Mouse (Mus musculus) CD4-positive, CD25-positive, alpha-beta regulatory T cell, adult 2 months (primary cell): ENCODE results near the gene Slc24a3.

ENCODE experiments used
- DNase-seq: peaks from one replicate; pipeline ENCODE4 v3.0.0-alpha.2; 2012; ENCODE audit warnings: low read depth, low spot score

Slc24a3 gene

GRCm38 (mm10) chr2:145358236-145358942 is 190.8 kb downstream of the Slc24a3 start:
- no peak for DNase-seq

- DNase-seq = no peak
Observed at GRCm38 (mm10) chr2:145363604-145364003, 196.1 kb downstream of the Slc24a3 start.

DNA sequence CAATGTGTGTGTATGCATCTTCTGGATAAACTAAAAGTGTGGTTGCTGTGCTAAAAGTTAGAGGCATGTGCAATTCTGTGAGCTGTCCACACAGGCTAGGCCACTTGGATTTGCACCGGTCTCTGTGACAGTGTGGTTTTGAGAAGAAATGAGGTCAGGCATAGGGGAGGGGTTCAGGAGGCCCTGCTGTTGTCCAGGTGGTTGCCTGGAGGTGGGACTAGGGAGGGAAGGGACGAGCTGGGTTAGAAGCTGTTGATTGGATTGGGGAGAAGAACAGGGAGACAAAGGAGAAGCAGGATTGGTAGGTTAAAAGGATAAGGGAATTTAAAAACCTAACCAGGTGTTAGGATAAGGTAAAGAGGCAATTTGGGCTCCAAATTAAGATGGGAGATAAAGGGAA is 201.1 kb downstream of the Slc24a3 start:
- DNase-seq = no peak

GRCm38 (mm10) chr2:145370795-145371194 is 203.2 kb downstream of the Slc24a3 start:
- DNase-seq = no peak

DNA sequence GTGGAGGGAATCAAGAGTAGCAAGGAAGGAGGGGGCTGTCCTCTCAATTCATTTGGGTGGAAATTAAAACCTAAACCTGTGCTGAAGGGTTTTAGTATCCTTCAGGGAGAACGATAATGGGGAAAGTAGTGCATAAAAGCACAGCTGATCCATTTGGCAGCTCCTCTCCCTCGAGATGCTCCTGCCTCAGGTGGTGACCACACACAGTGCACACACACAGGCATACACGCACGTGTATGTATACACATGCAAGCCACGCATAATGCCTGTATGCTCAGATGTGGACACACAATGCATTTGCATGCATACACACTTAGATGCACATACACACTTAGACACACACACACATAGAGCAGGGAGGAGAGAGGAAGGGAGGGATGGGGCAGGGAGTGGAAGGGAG is 206.2 kb downstream of the Slc24a3 start:
- DNase-seq = no peak

DNA sequence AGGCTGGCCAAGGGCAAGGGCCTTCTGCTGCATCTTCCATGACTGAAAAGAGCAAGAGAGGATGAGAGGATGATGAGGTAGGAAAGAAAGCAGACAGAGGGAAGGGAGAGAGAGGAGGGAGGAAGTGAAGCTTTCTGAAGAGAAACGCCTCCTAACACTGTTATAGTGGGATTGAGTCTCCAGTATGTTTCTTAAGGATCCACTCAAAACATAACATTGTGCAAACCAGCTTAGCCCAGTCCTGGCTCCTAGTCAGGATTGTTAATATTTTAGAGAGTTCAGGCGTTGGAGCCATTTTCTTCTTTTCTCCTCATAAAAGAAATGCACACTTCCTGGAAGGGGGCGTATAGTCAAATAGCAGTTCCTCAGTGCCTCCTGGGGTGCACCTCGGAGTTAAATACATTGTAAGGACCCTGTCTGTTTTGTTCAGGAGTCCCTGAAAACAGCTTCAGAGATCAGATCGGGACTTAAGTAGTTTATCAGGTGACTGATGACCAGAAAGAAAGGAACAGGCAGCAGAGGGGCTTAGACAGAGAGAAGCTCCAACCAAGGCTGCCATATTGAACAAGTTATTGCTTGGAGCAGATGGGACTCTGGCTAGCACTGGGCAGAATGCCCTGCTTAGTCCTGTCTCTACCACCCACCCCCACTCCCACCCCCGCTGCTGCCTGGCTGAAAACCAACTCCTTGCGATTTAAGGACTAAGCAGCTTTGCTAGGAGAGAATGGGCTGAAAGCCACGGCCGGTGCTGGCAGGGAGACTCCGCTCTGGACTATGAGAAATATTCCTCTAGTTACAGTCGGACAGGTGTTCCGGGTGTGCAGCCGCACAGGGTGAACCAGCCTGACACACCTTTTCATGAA is 215.6 kb downstream of the Slc24a3 start:
- no peak for DNase-seq

GRCm38 (mm10) chr2:145384221-145384620 is 216.7 kb downstream of the Slc24a3 start:
- DNase-seq = no peak

- DNase-seq = no peak
Observed at GRCm38 (mm10) chr2:145385220-145385619, 217.7 kb downstream of the Slc24a3 start.

- no peak for DNase-seq
Observed at GRCm38 (mm10) chr2:145385773-145386172, 218.2 kb downstream of the Slc24a3 start.

- DNase-seq = no peak
Observed at GRCm38 (mm10) chr2:145395804-145396203, 228.2 kb downstream of the Slc24a3 start.

- DNase-seq = no peak
Observed at GRCm38 (mm10) chr2:145396579-145396978, 229.0 kb downstream of the Slc24a3 start.

GRCm38 (mm10) chr2:145397456-145398206 is 230.1 kb downstream of the Slc24a3 start:
- DNase-seq = no peak

- no peak for DNase-seq
Observed at GRCm38 (mm10) chr2:145401240-145401805, 233.8 kb downstream of the Slc24a3 start.

- DNase-seq = no peak
Observed at GRCm38 (mm10) chr2:145401996-145402395, 234.4 kb downstream of the Slc24a3 start.

- no peak for DNase-seq
Observed at GRCm38 (mm10) chr2:145404818-145405531, 237.4 kb downstream of the Slc24a3 start.

- DNase-seq = no peak
Observed at GRCm38 (mm10) chr2:145405746-145406145, 238.2 kb downstream of the Slc24a3 start.

- no peak for DNase-seq
Observed at GRCm38 (mm10) chr2:145417738-145418137, 250.2 kb downstream of the Slc24a3 start.

DNA sequence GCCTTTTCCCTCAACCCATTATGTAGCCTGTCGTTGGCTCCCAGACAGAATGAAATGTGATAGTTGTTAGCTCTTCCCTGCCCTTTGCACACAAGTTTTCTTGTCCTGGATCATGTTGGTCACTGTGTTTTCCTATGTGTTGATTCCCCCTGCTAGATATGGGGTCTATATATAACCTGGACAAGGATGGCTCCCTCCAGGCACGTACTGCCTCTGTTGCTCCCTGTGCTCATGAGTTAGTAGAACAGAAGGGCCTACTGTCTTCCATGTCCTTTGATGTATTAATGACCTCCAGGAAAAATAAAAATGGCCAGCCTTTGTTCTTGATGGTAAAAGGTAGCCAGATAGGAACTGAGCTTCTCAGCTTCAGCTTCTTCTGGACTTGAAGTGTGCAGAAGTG is 251.5 kb downstream of the Slc24a3 start:
- no peak for DNase-seq

- no peak for DNase-seq
Observed at GRCm38 (mm10) chr2:145420967-145421888, 253.7 kb downstream of the Slc24a3 start.

DNA sequence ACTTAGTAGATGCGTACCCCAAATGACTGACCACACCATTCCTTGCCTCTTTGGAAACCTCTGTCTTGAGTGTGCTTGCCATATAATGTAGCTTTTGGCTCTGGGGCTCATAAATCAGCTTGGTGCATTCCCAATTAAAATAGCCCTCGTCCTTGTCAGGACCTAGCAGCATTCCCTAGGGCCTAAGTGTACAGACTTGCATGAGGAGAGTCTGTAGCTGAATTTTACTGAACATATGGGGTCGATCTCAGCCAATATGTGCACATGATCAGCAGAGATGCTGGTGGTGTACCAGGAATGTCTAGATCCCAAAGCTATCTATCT is 254.3 kb downstream of the Slc24a3 start:
- no peak for DNase-seq
